Comparison of ENCODE assay signal across 25 mouse cellular contexts in the genomic region with DNA sequence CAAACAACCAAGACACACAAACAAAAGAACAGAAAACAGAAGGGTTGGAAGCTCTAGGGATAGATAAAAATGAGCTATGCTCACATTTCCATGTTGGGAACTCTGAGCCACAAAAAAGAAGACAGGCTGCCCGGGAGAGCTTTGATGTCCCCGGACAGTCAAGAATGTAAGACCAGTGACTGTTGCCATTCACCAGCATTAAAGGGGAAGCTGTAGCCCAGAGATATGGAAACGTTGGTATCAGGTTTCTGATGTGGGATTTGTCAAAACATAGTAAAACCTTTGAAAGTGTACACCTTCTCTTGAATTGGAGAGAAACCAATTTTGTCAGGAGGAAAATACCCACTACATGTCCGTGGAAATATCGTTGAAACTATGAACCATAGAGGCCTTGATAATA. TPM values are rescaled to one million over a fixed set of nuclear protein-coding genes. Genes with fewer than 3 reads are reported as not detected.
"Had no signal": no experiment of that assay in that cellular context is flagged by ENCODE, and none has a peak within 500 bp of the region (broad histone marks: within the 10 kb centered on the region; RNA-seq: fewer than 3 reads in every experiment).

No protein-coding gene starts in this region.

- H3K36me3 ChIP-seq: embryonic facial prominence, embryonic 10.5 days; embryonic facial prominence, embryonic 12.5 days; embryonic facial prominence, embryonic 13.5 days; embryonic facial prominence, embryonic 15.5 days; forebrain, embryonic 10.5 days; forebrain, embryonic 12.5 days; forebrain, embryonic 15.5 days; heart, embryonic 10.5 days had no signal

- DNase-seq: cerebellum, adult 9-11 months; cerebellum, postnatal 10 days; cerebellum, postnatal 14 days; cerebellum, postnatal 25 days; cerebellum, postnatal 36 days; embryo, embryonic 11 days; forebrain, postnatal 0 days; gastrocnemius, adult 2 months; gastrocnemius, postnatal 10 days; gastrocnemius, postnatal 14 days; gastrocnemius, postnatal 25 days; heart, adult 18-20 months; heart, adult 2 months had no signal

- H3K4me1 ChIP-seq: embryonic facial prominence, embryonic 10.5 days; embryonic facial prominence, embryonic 12.5 days; embryonic facial prominence, embryonic 13.5 days; forebrain, embryonic 10.5 days; forebrain, embryonic 12.5 days; forebrain, embryonic 13.5 days; forebrain, embryonic 15.5 days; heart, embryonic 10.5 days had no signal

- H3K4me3 ChIP-seq: embryonic facial prominence, embryonic 10.5 days; embryonic facial prominence, embryonic 12.5 days; embryonic facial prominence, embryonic 13.5 days; embryonic facial prominence, embryonic 15.5 days; erythroblast, embryonic 14.5 days; forebrain, embryonic 10.5 days; forebrain, embryonic 12.5 days; forebrain, embryonic 13.5 days; forebrain, embryonic 15.5 days; gastrocnemius, adult 2 months; heart, adult 2 months; heart, embryonic 10.5 days had no signal

- H3K27ac ChIP-seq: embryonic facial prominence, embryonic 10.5 days; embryonic facial prominence, embryonic 12.5 days; embryonic facial prominence, embryonic 13.5 days; embryonic facial prominence, embryonic 15.5 days; forebrain, embryonic 10.5 days; forebrain, embryonic 12.5 days; forebrain, embryonic 13.5 days; forebrain, embryonic 15.5 days; gastrocnemius, adult 2 months; heart, adult 2 months; heart, embryonic 10.5 days had no signal

- H3K27me3 ChIP-seq: embryonic facial prominence, embryonic 12.5 days; embryonic facial prominence, embryonic 13.5 days; embryonic facial prominence, embryonic 15.5 days; forebrain, embryonic 12.5 days; forebrain, embryonic 13.5 days; forebrain, embryonic 15.5 days had no signal

- ATAC-seq: forebrain, embryonic 13.5 days; forebrain, embryonic 14.5 days; forebrain, embryonic 15.5 days; forebrain, embryonic 16.5 days; forebrain, postnatal 0 days had no signal

- H3K9ac ChIP-seq: embryonic facial prominence, embryonic 12.5 days; embryonic facial prominence, embryonic 13.5 days; embryonic facial prominence, embryonic 15.5 days; forebrain, embryonic 12.5 days; forebrain, embryonic 13.5 days; forebrain, embryonic 15.5 days; forebrain, postnatal 0 days had no signal

- H3K9me3 ChIP-seq: embryonic facial prominence, embryonic 10.5 days; embryonic facial prominence, embryonic 13.5 days; embryonic facial prominence, embryonic 15.5 days; forebrain, embryonic 10.5 days; forebrain, embryonic 12.5 days; forebrain, embryonic 13.5 days; forebrain, embryonic 15.5 days; heart, embryonic 10.5 days had no signal

RNA-seq across cellular contexts. Expression of a gene that starts 44.5 kb away (rescaled TPM):
- polyA plus RNA-seq: erythroblast, embryonic 14.5 days had no signal
